Mouse (Mus musculus): ENCODE measurements around the gene Rpl7a. TPM values are rescaled to one million over a fixed set of nuclear protein-coding genes. Genes with fewer than 3 reads are reported as not detected.
"Not testable (repeated sequence)": the region's sequence is repeated elsewhere in the genome, so short reads cannot be mapped to it uniquely, and the experiment has no call there.

Rpl7a gene
- 566 and 674 TPM in 2 replicates for polyA plus RNA-seq (2016; fragmentation: Nextera tagmentation; extraction: Ambion mirVana)

DNA sequence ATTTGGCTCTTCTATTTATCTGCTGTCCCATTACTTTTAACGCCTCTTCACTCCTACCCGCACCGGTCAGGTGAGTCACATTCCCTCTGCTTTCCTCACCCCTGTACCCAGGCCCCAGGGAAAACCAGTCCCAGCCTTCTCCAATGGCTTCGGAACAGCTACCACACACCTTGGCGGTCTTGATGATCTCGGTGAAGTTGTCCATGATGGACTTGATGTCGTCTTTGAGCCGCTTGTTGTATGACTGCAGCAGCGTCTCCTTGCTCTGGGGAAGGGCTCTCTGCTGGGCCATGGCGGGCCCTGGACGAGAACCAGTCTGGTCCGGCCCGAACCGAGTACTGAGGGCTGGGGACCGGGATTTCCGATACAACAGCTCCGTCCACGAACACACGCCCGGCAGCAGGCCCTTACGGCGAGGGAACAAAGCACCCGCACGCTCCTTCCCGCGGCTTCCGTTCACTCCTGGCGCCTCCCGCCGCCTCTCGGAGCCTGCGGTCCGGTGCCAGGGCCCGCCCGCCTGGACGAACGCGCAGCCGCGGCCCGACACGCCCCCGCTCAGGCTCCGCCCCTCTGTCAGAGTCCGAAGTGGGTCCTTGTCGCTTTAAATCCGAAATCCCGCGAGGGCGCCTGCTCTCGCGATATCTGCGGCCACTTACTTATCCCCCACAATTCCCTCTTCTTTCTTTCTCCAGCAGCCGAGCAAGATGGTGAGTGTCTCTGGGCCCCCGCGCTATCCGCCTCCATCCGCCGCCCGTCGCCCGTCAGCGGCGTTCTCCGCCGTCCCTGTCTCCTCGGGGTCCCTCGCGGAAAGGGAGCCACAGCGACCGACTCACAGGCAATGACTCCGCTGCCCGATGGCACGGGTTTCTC lies at the start of gene Rpl7a, which contains the start of gene Med22:
TSS of gene Rpl7a (plus strand) at position 641 of the 870 bp plus-strand sequence.
TSS of gene Med22 (minus strand) at position 554 of the 870 bp plus-strand sequence.
- peak within 1 kb of the TSS; percentile 95 for H3K27ac ChIP-seq
- under 1% methylated on average over 74 of the region's 74 CpGs for WGBS
- H3K4me3 ChIP-seq = peak within 1 kb of the TSS; percentile 95
- peak; percentile 98 for DNase-seq (ENCODE audit: low spot score)
- peaks cover 58% of the 10 kb centered on the region for H3K4me1 ChIP-seq (replicated peaks)
- H3K27me3 ChIP-seq (ENCODE audit: insufficient read depth, poor library complexity, severe bottlenecking) = no peaks in the 10 kb centered on the region
- H3K9me3 ChIP-seq = no peaks in the 10 kb centered on the region
- H3K36me3 ChIP-seq = peaks cover 75% of the 10 kb centered on the region

DNA sequence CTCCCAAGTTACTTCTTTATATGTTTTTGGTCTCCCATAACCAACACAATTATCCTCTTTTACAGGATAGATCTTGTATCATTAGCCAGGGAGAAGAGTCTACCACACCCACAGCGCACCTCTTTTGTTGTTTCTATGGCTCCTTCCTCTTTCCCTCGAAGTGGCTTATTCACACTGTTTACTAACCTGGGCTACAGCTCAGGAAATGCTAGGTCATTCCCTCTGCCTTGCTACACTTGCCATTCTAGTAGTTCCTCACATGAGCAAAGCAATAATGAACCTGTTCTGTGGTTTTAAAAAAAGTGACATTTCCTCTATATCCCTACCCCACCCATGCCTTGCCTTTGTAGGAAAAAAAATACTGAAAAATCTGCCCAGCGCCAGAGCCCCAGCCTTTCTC lies 47.7 kb upstream of the Rpl7a start:
- no peaks in the 10 kb centered on the region for H3K4me1 ChIP-seq (replicated peaks)
- H3K9me3 ChIP-seq = no peaks in the 10 kb centered on the region
- DNase-seq (ENCODE audit: low spot score) = no peak
- 80% methylated on average over 3 of the region's 3 CpGs for WGBS
- H3K27ac ChIP-seq = no peak overlapping the region
- H3K27me3 ChIP-seq (ENCODE audit: insufficient read depth, poor library complexity, severe bottlenecking) = no peaks in the 10 kb centered on the region
- no peaks in the 10 kb centered on the region for H3K36me3 ChIP-seq
- no peak overlapping the region for H3K4me3 ChIP-seq

DNA sequence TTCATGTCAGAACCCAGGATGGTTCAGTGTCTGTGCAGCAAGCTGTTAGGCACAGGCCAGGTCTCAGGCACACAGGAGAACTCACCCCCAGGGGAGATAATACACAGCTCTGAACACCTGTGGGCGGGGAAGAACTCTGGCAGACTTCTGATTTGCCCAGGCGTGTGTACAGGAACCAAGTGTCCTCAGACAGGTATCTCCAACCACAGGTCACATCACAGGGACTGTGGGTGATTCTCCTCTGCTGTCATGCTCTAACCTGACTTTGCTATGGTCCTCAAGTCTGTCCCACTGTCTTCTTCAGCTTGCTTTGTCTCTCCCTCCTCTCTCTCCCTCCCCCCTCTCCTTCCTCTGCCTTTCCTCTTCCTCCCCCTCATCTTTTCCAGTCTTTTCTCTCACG lies 45.7 kb upstream of the Rpl7a start, which contains the start of gene Abo:
TSS of gene Abo (minus strand) at position 101 of the 400 bp plus-strand sequence.
- Histone ChIP-seq H3K4me3 (no peak within 1 kb of the TSS), H3K4me1 (replicated peaks) (no peaks in the 10 kb centered on the region), H3K9me3 (no peaks in the 10 kb centered on the region), H3K27me3 (ENCODE audit: insufficient read depth, poor library complexity, severe bottlenecking) (no peaks in the 10 kb centered on the region), H3K36me3 (no peaks in the 10 kb centered on the region), H3K27ac (no peak within 1 kb of the TSS)
- no peak for DNase-seq (ENCODE audit: low spot score)
- WGBS = 76% methylated on average over 3 of the region's 3 CpGs

DNA sequence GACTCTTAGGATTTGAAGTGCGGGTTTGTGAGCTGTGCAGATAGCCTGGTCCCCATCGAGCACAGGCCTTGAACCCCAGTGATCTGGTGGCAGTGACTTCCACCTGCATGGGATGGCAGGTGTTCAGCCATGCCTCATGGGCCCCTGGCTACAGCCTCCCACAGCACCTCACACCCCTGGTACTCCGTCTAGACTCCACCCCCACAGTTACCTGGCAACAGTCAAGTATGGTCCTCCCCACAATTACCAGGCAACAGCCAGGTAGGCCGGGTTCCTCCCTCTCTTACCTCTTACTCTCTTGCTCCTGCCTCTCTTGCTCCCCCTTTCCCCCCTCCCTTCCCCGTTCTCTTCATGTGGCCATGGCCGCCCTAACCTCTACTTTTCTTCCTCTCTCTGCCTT lies 39.9 kb upstream of the Rpl7a start:
- Histone ChIP-seq H3K9me3 (no peaks in the 10 kb centered on the region), H3K27me3 (ENCODE audit: insufficient read depth, poor library complexity, severe bottlenecking) (0 out of 2 replicates have a peak, but pooled peaks cover 3% of the 10 kb centered on the region), H3K4me3 (no peak overlapping the region), H3K4me1 (replicated peaks) (no peaks in the 10 kb centered on the region), H3K27ac (no peak overlapping the region), H3K36me3 (no peaks in the 10 kb centered on the region)
- no peak for DNase-seq (ENCODE audit: low spot score)
- 66% methylated on average over 6 of the region's 6 CpGs for WGBS

DNA sequence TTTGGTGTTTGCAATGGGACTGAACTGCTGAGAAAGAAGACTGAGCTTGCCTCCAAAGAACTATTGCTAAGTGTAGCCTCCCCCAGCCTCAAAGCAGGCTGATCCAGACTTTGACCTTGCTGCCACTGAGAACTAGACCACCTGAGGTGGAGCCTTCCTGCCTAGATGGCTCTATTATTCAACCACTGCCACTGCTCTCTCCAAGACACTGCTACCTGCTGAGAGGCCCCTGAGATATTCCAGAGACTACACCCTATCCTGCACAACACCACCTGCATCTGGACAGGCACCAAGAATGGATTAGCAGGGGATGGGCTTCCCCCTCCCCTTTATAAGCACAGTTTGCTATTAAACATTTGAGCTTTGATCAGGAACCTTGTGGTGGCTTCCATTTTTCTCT lies 32.0 kb upstream of the Rpl7a start:
- Histone ChIP-seq H3K36me3 (no peaks in the 10 kb centered on the region), H3K27ac (no peak overlapping the region), H3K4me3 (no peak overlapping the region), H3K9me3 (peaks cover 8% of the 10 kb centered on the region), H3K4me1 (replicated peaks) (no peaks in the 10 kb centered on the region), H3K27me3 (ENCODE audit: insufficient read depth, poor library complexity, severe bottlenecking) (no peaks in the 10 kb centered on the region)
- no peak for DNase-seq (ENCODE audit: low spot score)

DNA sequence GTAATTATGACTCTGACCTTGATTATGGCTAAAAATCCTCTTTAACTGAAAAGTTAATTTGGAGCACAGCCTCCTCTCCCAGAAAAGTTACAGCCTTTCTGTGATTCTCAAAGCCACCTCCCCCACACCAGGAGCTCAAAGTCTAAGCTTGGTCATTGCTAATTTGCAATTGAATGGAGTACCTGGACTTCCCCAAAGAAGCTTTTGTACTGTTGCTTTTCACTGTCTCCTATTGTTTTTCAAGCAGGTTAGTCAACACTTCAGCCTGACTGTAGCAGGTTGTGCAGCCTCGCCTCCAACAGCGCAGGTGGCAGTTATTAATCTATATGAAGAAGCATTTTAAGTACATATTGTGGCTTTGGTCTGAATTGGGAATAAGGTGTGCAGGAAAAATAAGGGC lies 25.0 kb upstream of the Rpl7a start:
- not testable (repeated sequence) for H3K4me1 ChIP-seq (replicated peaks); H3K27me3 ChIP-seq (ENCODE audit: insufficient read depth, poor library complexity, severe bottlenecking); DNase-seq (ENCODE audit: low spot score); H3K27ac ChIP-seq; H3K4me3 ChIP-seq
- 78% methylated on average over 2 of the region's 2 CpGs for WGBS
- Histone ChIP-seq H3K36me3 (peaks cover 37% of the 10 kb centered on the region), H3K9me3 (peaks cover 12% of the 10 kb centered on the region)

- H3K27ac ChIP-seq; H3K27me3 ChIP-seq (ENCODE audit: insufficient read depth, poor library complexity, severe bottlenecking); H3K4me3 ChIP-seq; H3K4me1 ChIP-seq (replicated peaks); DNase-seq (ENCODE audit: low spot score): not testable (repeated sequence)
- WGBS = 64% methylated on average over 4 of the region's 4 CpGs
- Histone ChIP-seq H3K9me3 (peaks cover 12% of the 10 kb centered on the region), H3K36me3 (peaks cover 43% of the 10 kb centered on the region)
Measured at GRCm38 (mm10) chr2:26886170-26886569, 24.4 kb upstream of the Rpl7a start.

DNA sequence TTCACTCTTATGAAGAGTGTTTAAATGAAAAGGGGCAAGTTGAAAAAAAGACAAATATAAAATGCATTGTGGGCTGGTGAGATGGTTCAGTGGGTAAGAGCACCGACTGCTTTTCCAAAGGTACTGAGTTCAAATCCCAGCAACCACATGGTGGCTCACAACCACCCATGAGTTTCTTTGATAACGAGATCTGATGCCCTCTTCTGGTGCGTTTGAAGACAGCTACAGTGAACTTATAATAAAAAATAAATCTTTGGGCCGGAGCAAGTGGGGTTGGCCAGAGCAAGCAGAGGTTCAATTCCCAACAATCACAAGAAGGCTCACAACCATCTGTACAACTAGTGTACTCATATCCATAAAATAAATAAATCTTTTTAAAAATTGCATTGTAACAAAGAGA lies 14.7 kb upstream of the Rpl7a start:
- WGBS = 92% methylated on average over 4 of the region's 4 CpGs
- DNase-seq (ENCODE audit: low spot score) = no peak

GRCm38 (mm10) chr2:26900731-26901130 lies 9.8 kb upstream of the Rpl7a start:
- DNase-seq (ENCODE audit: low spot score) = no peak

More for the DNA sequence above, 14.7 kb upstream of the Rpl7a start:
- Histone ChIP-seq H3K9me3 (no peaks in the 10 kb centered on the region), H3K4me1 (replicated peaks) (no peaks in the 10 kb centered on the region; the same call in 1 of the 2 replicates), H3K36me3 (peaks cover 95% of the 10 kb centered on the region), H3K27me3 (ENCODE audit: insufficient read depth, poor library complexity, severe bottlenecking) (no peaks in the 10 kb centered on the region), H3K4me3 (no peak overlapping the region), H3K27ac (no peak overlapping the region)

GRCm38 (mm10) chr2:26901834-26902400 lies 8.6 kb upstream of the Rpl7a start:
- WGBS = 16% methylated on average over 7 of the region's 7 CpGs
- H3K9me3 ChIP-seq = no peaks in the 10 kb centered on the region

More at GRCm38 (mm10) chr2:26900731-26901130, 9.8 kb upstream of the Rpl7a start:
- Histone ChIP-seq H3K4me3 (no peak overlapping the region), H3K4me1 (replicated peaks) (peaks cover 27% of the 10 kb centered on the region), H3K9me3 (no peaks in the 10 kb centered on the region), H3K27me3 (ENCODE audit: insufficient read depth, poor library complexity, severe bottlenecking) (no peaks in the 10 kb centered on the region), H3K27ac (no peak overlapping the region), H3K36me3 (peaks cover 65% of the 10 kb centered on the region)
- 83% methylated on average over 1 of the region's 1 CpGs for WGBS

DNA sequence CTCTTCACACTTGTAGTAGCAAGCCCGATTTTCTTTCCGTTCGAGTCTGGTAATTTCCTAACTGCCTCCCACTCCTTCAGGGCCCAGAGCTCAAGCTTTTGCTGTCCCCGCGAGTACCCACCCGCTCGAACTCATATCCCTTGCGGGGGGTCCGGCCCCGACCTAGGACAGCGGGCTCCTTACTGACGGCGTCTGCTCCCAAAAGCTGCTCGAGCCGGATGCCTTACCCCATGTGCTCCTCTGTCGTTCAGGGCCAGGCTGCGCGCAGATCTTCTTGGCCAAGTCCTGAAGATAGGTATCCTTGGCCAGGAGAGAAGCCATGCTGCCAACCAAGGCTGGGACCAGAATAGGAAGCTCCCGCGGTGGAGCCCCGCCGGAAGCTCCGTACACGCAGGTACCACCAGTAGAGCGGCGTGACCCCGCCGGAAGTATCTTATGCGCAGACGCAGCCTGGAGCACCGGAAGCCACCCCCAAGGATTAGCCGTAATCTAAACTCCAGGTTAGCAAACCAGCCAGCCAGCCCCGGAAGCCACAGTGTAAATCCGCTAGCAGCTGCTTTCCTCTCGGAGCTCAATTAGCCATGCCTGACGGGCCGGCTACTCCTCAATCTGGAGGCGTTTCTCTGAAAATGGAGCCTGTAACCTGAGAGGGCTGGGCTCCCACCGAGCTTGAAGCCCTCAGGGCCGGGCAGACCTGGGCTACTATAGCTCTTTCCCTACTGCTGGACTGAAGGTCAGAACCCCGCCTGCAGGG lies 7.9 kb upstream of the Rpl7a start, which contains the start of gene Surf6:
TSS of gene Surf6 (minus strand) at position 413 of the 754 bp plus-strand sequence.
- Histone ChIP-seq H3K27ac (peak within 1 kb of the TSS; percentile 90), H3K4me3 (peak within 1 kb of the TSS; percentile 87), H3K9me3 (no peaks in the 10 kb centered on the region), H3K4me1 (replicated peaks) (peaks cover 32% of the 10 kb centered on the region), H3K36me3 (peaks cover 65% of the 10 kb centered on the region), H3K27me3 (ENCODE audit: insufficient read depth, poor library complexity, severe bottlenecking) (no peaks in the 10 kb centered on the region)
- DNase-seq (ENCODE audit: low spot score) = peak; percentile 97
- under 1% methylated on average over 41 of the region's 41 CpGs for WGBS

More at GRCm38 (mm10) chr2:26901834-26902400, 8.6 kb upstream of the Rpl7a start:
- no peak for DNase-seq (ENCODE audit: low spot score)
- H3K4me3 ChIP-seq = peak overlapping the region; percentile 87
- peak overlapping the region; percentile 90 for H3K27ac ChIP-seq
- H3K36me3 ChIP-seq = peaks cover 65% of the 10 kb centered on the region
- peaks cover 27% of the 10 kb centered on the region for H3K4me1 ChIP-seq (replicated peaks)
- no peaks in the 10 kb centered on the region for H3K27me3 ChIP-seq (ENCODE audit: insufficient read depth, poor library complexity, severe bottlenecking)

DNA sequence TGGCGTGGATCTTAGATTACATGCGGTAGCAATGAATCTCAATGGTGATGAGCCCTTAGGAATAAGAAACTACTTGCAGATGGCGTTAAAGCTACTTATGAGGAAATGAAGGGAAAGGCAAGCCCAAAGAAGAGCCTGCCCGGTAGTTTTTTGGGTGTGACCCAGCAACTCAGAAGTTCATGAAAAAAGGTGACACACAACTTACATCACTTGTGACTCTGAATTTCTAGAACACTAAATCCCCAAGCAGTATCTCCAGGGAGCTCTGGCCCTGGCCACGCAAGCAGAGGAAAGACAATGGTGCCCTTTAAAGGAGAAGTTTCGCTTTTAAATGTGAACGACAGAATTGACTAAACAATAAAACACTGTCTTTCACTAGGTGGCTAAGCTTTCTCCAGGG lies 7.3 kb upstream of the Rpl7a start:
- H3K27ac ChIP-seq = peak overlapping the region; percentile 90
- H3K4me1 ChIP-seq (replicated peaks) = peaks cover 39% of the 10 kb centered on the region
- no peaks in the 10 kb centered on the region for H3K9me3 ChIP-seq
- H3K4me3 ChIP-seq = peak overlapping the region; percentile 87
- DNase-seq (ENCODE audit: low spot score) = no peak
- H3K27me3 ChIP-seq (ENCODE audit: insufficient read depth, poor library complexity, severe bottlenecking) = no peaks in the 10 kb centered on the region
- H3K36me3 ChIP-seq = peaks cover 65% of the 10 kb centered on the region
- WGBS = 13% methylated on average over 7 of the region's 7 CpGs

All from hindbrain, embryonic 10.5 days (tissue).